Mouse (Mus musculus) ES-Bruce4 (cell line): ENCODE results near the gene Gm38119. TPM values are rescaled to one million over a fixed set of nuclear protein-coding genes. Genes with fewer than 3 reads are reported as not detected.

Source experiments
- H3K27ac ChIP-seq: 2 replicates; pipeline ENCODE4 v1.5.1; 2012; ENCODE audit warnings: low read length, inconsistent platforms; ENCODE audit not compliant: insufficient read depth
- H3K27me3 ChIP-seq: 2 replicates; pipeline ENCODE4 v1.6.1; 2012; ENCODE audit warnings: mild to moderate bottlenecking, low read length, inconsistent platforms; ENCODE audit not compliant: control insufficient read depth, poor library complexity, insufficient read depth, severe bottlenecking
- H3K36me3 ChIP-seq: 2 replicates; pipeline ENCODE4 v1.6.1; 2012; ENCODE audit warnings: inconsistent platforms, mild to moderate bottlenecking, low read length, moderate library complexity; ENCODE audit not compliant: control insufficient read depth, poor library complexity, insufficient read depth, severe bottlenecking
- H3K4me1 ChIP-seq: one replicate; pipeline ENCODE4 v1.8.1; 2011; ENCODE audit warnings: low read length; ENCODE audit not compliant: control insufficient read depth, insufficient read depth
- H3K4me3 ChIP-seq: 2 replicates; pipeline ENCODE4 v1.5.1; 2011; ENCODE audit warnings: low read depth, mild to moderate bottlenecking, low read length
- H3K9ac ChIP-seq: 2 replicates; pipeline ENCODE4 v1.6.1; 2012; ENCODE audit warnings: low read depth, mild to moderate bottlenecking, inconsistent platforms; ENCODE audit not compliant: poor library complexity, severe bottlenecking
- H3K9me3 ChIP-seq: replicated peaks from 2 replicates; pipeline ENCODE4 v1.6.1; 2012; ENCODE audit warnings: mild to moderate bottlenecking, low read length, inconsistent platforms; ENCODE audit not compliant: control insufficient read depth, poor library complexity, insufficient read depth, severe bottlenecking
- CTCF ChIP-seq: IDR thresholded peaks from one replicate; pipeline ENCODE4 v1.8.1; 2011; ENCODE audit warnings: low read depth, low read length
- EP300 ChIP-seq: IDR thresholded peaks from 2 replicates; pipeline ENCODE4 v1.6.1; 2011; ENCODE audit warnings: low read depth, low read length; ENCODE audit not compliant: insufficient read depth
- POLR2A ChIP-seq: IDR thresholded peaks from one replicate; pipeline ENCODE4 v1.8.1; 2011; ENCODE audit warnings: low read length; ENCODE audit not compliant: insufficient read depth
- polyA plus RNA-seq: library from polyadenylated mRNA; stranded (reverse); fragments of >200 nt; gene quantifications from 2 replicates; pipeline ENCODE4 v1.2.4, GENCODE M21; 2011; ENCODE audit warnings: low read depth; ENCODE audit not compliant: missing spikeins, insufficient read depth, insufficient read length

The Gm38119 gene
- not detected in 2 replicates for polyA plus RNA-seq

DNA sequence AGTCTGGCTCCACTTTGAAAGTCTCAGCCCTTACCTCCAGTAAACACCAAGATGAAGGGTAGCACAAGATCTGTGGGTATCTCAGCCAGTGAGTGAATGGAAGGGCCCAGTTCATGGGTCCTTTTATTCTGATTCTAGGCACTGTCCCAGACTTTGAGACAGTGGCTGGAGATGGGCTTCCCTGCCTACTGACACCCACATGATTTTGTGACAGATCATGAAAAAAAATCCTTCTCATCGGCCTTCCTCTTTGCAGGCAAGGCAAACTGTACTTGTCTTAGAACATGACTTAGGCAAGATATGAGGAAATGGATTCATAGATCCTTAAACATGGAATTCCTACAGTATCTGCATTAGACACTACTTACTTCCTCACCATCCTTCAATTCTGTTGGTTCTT lies at the start of gene Gm38119:
TSS of gene Gm38119 (minus strand) at position 101 of the 400 bp plus-strand sequence.
- no peak within 1 kb of the TSS for H3K27ac ChIP-seq
- no peaks in the 10 kb centered on the region for H3K27me3 ChIP-seq
- no peak for TF ChIP-seq POLR2A
- TF ChIP-seq CTCF = no peak
- H3K4me1 ChIP-seq = no peaks in the 10 kb centered on the region
- H3K9ac ChIP-seq = no peak within 1 kb of the TSS
- H3K4me3 ChIP-seq = no peak within 1 kb of the TSS
- H3K36me3 ChIP-seq = no peaks in the 10 kb centered on the region
- H3K9me3 ChIP-seq = no peaks in the 10 kb centered on the region

DNA sequence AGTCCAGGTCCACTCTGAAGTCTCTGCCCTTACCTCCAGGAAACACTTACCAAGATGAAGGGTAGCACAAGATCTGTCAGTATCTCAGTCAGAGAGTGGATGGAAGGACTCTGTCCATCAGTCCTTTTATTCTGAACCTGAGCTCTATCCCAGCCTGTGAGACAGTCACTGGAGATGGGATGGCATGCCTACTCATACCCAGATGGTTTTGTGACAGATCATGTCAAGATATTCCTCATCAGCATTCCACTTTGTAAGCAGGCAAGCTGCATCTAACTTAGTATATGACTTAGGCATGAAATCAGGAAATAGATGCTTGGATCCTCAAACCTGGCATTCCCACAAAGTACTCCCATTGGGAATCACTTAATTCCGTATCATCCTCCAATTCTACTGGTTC lies 39.9 kb upstream of the Gm38119 start, which contains the start of gene Lce1i:
TSS of gene Lce1i (minus strand) at position 101 of the 400 bp plus-strand sequence.
- no peaks in the 10 kb centered on the region for H3K36me3 ChIP-seq
- H3K4me1 ChIP-seq = no peaks in the 10 kb centered on the region
- no peaks in the 10 kb centered on the region for H3K9me3 ChIP-seq
- no peak within 1 kb of the TSS for H3K4me3 ChIP-seq
- no peak within 1 kb of the TSS for H3K9ac ChIP-seq
- TF ChIP-seq POLR2A (no peak), EP300 (no peak), CTCF (no peak)
- H3K27ac ChIP-seq = no peak within 1 kb of the TSS
- no peaks in the 10 kb centered on the region for H3K27me3 ChIP-seq

DNA sequence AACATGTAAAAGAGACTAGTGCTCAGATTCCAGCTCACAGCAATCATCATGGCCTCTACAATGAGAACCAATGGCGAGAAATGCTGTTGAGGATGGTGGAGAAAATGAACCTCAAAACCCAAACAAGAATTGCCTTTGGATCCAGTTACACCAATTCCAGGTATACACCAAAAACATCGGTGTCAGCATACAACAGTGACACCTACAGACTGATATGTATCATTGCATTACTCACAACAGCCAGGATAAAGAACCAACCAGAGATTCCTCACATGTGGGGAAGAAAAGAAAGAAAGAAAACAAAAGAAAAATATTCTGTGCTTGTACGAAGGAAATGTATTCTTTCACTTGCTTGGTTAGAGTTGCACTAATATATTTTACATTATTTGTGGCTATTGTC lies 32.7 kb upstream of the Gm38119 start:
- Histone ChIP-seq H3K4me3 (no peak overlapping the region), H3K36me3 (no peaks in the 10 kb centered on the region), H3K27me3 (no peaks in the 10 kb centered on the region), H3K27ac (no peak overlapping the region), H3K9me3 (no peaks in the 10 kb centered on the region), H3K4me1 (no peaks in the 10 kb centered on the region), H3K9ac (no peak overlapping the region)
- TF ChIP-seq EP300 (no peak), CTCF (no peak), POLR2A (no peak)

DNA sequence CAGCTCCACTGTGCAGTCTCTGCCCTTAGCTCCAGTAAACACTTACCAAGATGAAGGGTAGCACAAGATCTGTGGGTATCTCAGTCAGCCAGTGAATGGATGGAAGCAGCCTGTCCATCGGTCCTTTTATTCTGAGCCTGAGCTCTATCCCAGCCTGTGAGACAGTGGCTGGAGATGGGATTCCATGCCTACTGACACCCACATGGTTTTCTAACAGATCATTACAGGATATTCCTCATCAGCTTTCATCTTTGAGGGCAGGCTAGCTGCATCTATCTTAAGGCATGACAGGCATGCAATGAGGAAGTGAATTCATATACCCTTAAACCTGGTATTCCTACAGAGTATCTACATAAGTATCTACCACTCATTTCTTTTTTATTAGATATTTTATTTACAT lies 26.1 kb upstream of the Gm38119 start, which contains the start of gene Lce1h:
TSS of gene Lce1h (minus strand) at position 101 of the 400 bp plus-strand sequence.
- TF ChIP-seq EP300 (no peak), CTCF (no peak), POLR2A (no peak)
- no peaks in the 10 kb centered on the region for H3K9me3 ChIP-seq
- H3K36me3 ChIP-seq = no peaks in the 10 kb centered on the region
- no peak within 1 kb of the TSS for H3K27ac ChIP-seq
- H3K27me3 ChIP-seq = no peaks in the 10 kb centered on the region
- no peak within 1 kb of the TSS for H3K9ac ChIP-seq
- no peaks in the 10 kb centered on the region for H3K4me1 ChIP-seq
- H3K4me3 ChIP-seq = no peak within 1 kb of the TSS

DNA sequence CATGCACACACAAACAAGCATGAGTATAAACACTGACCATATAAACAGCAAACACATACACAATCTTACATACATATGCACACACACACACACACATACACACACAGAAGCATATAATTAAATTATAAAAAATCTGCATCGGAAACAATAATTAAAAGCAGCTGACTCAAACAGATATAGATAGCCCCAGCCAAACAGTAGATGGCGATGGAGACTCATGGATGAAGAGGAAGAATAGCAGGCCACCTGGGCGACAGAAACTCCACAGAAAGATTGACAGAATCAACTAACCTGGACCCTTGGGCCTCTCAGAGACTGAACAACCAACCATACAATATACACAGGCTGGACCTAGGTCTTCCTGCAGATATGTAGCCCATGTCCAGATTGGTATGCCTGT lies 14.3 kb upstream of the Gm38119 start:
- Histone ChIP-seq H3K27me3 (no peaks in the 10 kb centered on the region; the same call in 1 of the 2 replicates), H3K4me1 (no peaks in the 10 kb centered on the region), H3K36me3 (no peaks in the 10 kb centered on the region), H3K27ac (no peak overlapping the region), H3K4me3 (no peak overlapping the region), H3K9ac (no peak overlapping the region), H3K9me3 (no peaks in the 10 kb centered on the region)
- TF ChIP-seq EP300 (no peak), CTCF (no peak)

DNA sequence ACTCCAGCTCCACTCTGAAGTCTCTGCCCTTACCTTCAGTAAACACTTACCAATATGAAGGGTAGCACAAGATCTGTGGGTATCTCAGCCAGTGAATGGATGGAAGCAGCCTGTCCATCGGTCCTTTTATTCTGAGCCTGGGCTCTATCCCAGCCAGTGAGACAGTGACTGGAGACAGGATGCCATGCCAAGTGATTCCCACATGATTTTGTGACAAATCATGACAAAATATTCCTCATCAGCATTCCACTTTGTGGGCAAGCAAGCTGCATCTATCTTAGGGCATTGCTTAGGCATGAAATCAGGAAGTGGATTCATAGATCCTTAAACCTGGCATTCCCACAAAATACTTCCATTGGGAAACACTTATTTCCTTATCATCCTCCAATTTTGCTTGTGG lies 13.3 kb upstream of the Gm38119 start, which contains the start of gene Lce1g:
TSS of gene Lce1g (minus strand) at position 101 of the 400 bp plus-strand sequence.
- Histone ChIP-seq H3K9me3 (no peaks in the 10 kb centered on the region), H3K4me3 (no peak within 1 kb of the TSS), H3K36me3 (no peaks in the 10 kb centered on the region), H3K9ac (no peak within 1 kb of the TSS), H3K27ac (no peak within 1 kb of the TSS), H3K27me3 (no peaks in the 10 kb centered on the region; the same call in 1 of the 2 replicates), H3K4me1 (no peaks in the 10 kb centered on the region)
- TF ChIP-seq POLR2A (no peak), EP300 (no peak), CTCF (no peak)

DNA sequence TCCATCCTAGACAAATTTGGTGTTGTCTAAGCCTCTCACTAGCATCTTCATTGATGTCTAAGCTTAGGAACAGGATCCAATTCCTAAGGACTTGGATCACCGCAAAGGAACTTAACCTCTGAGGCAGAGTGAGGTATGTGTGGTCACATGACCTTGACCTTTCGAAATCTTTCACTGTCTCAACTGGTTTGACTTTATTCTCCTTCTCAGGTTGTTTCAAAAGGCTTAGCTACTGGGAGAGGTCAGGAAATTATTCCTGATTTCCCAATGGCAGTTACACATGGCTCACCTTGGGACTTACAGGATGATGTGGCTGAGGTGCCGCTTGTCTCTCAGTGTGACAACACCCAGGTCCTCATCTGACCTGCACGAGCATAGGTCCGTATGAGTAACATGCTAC lies 16.3 kb downstream of the Gm38119 start:
- no peak overlapping the region for H3K27ac ChIP-seq
- H3K9ac ChIP-seq = no peak overlapping the region
- no peaks in the 10 kb centered on the region for H3K36me3 ChIP-seq
- no peak overlapping the region for H3K4me3 ChIP-seq
- no peaks in the 10 kb centered on the region for H3K27me3 ChIP-seq
- TF ChIP-seq POLR2A (no peak), CTCF (no peak), EP300 (no peak)
- no peaks in the 10 kb centered on the region for H3K4me1 ChIP-seq
- H3K9me3 ChIP-seq = no peaks in the 10 kb centered on the region
